Mouse (Mus musculus) heart, adult 2 months (tissue): Measurements from ENCODE around the gene Fkbp5.

Experiments
- CTCF ChIP-seq: fragments of 200-600 bp; IDR thresholded peaks from 2 replicates; pipeline ENCODE4 v1.8.1; 2022; ENCODE audit warnings: antibody characterized with exemption, mild to moderate bottlenecking, moderate library complexity
- EP300 ChIP-seq: fragments of 200-500 bp; IDR thresholded peaks from 2 replicates; pipeline ENCODE4 v1.6.1; 2011; ENCODE audit warnings: low read depth, low read length, control low read depth; ENCODE audit not compliant: insufficient read depth
- POLR2A ChIP-seq: fragments of 200-500 bp; IDR thresholded peaks from 2 replicates; pipeline ENCODE4 v1.6.1; 2011; ENCODE audit warnings: mild to moderate bottlenecking, low read depth, low read length, control low read depth; ENCODE audit not compliant: insufficient read depth

DNA sequence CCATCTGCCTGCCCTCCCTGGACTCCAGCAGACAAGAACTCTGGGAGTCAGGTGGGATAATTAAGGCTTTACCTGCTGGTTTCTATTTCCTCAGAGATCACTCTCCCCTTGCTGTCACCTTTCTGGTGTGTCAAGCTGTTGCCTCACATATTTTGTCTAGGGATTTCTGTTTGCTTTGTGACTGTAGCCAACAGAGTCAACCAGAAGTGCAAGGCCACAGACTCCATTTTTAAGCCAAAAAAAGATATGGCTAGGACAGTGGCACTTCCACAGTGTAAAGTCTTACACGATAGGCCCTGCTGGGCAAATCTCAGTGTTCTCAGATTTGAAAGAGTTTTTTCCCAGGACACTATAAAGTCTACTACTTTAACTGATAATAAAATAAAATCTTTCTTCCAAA is 56.9 kb downstream of the Fkbp5 start:
- TF ChIP-seq CTCF, result no peak
- TF ChIP-seq EP300, result no peak
- TF ChIP-seq POLR2A, result no peak
